Mouse (Mus musculus): ENCODE data around the gene Lyst.
"Not testable (repeated sequence)": the region's sequence is repeated elsewhere in the genome, so short reads cannot be mapped to it uniquely, and the experiment has no call there.

Lyst gene

DNA sequence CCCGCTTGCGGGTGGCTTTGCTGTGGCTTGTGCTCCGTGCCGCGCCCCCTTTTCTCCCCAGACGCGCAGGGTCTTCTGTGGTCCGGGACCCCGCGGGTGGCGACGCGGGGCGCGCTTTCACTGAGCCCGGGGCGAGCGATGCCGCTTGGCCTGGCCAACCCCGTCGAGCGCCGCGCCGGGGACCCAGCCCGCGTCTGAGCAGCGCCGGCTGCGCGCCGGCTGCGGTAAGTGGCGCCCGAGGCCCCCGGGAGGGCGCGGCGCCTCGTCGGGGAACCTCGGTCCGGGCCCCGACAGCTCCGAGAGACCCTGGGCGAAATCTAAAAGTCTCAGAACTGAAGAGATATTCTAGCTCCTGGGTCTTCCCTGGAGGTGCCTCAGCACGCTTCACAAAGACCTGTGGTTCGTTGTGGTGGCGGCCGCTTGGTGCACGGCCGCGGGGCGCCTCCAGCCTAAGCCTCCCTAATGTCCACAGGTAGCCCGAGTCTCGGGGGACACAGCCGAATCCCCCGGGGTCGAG is 194.3 kb downstream of the Lyst start:
- DNase-seq, result no peak

GRCm38 (mm10) chr13:13784981-13785783 is 195.0 kb downstream of the Lyst start:
- peak; percentile 24 for DNase-seq

DNA sequence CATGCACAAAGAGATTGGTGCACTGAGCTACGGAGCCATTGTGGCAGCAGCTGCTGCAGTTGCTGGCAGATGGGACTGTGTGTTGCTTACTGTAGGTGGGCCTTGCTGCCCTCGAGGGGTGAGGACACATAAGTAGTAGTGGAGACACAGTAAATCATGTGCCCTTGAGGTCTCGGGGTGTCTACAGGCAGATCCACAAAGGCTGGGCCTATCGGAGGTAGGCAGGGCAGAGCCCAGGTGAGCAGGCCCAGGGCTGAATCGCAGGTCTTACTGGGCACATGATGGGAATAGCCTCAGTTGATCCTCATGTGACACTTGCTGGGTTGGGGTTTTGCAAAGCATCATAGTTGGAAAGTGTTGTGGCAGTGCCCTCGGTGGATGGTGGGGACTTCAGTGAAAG is 196.8 kb downstream of the Lyst start:
- DNase-seq, result no peak

DNA sequence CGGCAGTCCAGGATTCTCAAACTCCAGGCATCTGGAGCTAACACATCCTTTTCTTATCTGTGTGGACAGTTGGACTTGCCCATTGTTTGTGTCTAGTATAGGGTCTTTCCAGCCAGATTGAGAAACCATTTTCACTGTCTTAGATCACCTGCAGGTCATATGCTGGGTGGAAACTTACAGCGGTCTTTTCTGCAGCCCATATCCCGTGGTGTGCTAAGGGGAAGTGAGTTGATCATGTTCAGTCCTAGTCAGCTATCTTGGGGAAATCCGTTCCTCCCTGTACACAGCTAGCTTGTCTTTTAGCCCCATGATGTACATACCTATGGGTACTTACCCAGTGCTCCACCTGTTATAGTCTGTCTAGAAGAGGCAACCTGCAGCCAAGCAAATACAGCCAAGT is 197.9 kb downstream of the Lyst start:
- DNase-seq, result no peak

DNA sequence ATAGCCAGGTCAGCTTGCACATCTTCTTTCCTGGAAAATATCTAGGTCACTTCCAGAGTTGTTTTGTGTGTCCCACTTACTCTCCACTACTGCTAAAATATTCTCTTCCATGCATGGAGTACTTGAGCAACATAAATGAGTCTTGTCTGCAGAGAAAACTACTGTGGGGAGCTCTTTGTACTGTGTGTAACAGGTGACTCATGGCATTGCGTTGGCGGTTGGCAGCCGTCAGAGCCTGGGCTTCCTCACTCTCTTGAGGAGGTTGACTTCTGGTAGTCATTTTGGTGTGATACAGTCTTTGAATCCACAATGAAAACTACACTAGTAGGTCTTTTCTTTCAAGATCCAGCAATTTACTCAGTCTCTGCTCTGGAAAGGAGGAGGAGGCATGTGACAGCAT is 201.8 kb downstream of the Lyst start:
- no peak for DNase-seq

- DNase-seq, result no peak
Measured at GRCm38 (mm10) chr13:13795166-13795832, 205.1 kb downstream of the Lyst start.

- no peak for DNase-seq
Measured at GRCm38 (mm10) chr13:13796082-13796481, 205.9 kb downstream of the Lyst start.

DNA sequence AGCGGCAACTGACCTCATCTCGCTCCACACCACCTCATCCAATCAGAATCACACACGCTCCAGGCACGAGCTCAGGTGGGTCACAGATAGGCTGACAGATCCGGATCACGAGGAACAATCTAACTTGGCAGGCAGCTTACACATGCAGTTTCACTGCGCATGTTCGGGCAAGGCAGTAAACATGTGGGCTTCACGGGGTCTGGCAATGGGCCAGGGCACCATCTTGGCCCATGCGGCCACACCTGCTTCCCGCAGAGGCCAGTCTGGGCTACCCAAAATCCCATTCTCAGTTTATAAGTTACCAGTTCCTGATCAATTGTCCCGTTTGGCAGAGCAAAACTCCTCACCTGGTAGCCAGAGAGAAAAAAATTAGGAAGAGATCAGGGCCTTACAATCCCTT is 207.6 kb downstream of the Lyst start:
- DNase-seq, result not testable (repeated sequence)

- no peak for DNase-seq
Measured at GRCm38 (mm10) chr13:13798775-13799174, 208.6 kb downstream of the Lyst start.

DNA sequence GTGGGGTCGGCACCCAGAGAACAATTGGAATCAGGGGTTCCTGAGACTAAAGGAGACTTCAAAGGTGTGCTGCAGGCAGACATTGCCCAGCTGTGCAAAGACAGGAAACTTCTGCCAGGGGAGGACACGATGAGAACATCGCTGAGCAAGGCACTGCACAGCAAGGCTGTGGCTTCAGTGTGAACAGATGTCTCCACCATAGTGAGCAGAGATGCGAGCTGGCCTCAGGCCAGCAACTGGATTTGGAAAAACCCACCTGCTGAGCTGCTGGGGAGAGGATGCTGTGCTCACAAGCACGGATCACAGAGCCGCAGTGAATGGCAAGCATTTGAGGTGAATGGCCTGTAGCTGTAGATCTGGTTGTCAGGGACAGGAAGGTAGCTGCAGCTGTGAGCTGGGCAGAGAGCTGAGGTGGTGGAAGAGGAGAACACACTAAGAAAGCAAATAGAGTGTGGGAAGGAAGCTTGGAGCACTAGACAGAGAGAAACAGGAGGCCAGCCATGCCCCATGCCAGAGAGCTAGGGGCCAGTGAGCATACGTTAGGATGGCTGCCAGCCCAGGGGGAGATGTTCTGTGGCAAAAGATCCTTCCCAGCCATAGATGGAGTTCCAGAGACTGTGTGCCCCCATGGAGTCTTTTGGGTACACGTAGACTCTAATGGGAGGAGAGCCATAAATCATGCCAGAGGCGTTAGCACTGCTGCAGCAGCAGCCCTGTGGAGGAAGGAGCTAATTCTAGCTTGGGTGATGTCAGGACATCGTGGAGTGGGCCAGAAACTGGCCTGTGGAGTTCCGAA is 218.3 kb downstream of the Lyst start:
- no peak for DNase-seq

DNA sequence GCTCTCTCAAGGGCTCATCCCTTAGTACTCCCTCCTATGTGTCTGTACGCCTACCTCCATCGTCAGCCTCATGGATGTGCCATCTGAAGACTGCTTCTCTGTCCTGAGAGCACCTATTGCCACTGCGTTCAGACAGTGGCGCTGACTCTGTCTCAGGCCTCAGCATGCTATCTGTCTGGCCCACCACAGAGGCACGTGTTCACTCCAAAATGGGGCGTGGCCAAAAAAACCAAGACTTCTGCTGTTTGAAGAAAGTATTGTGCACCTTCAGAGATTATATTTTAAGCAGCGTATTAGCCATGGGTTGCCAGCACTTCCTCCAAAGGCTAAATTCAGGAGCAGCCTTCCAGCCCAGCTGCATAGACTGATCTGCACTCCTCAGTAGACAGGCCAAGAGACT is 220.7 kb downstream of the Lyst start:
- DNase-seq, result no peak

GRCm38 (mm10) chr13:13818696-13819095 is 228.5 kb downstream of the Lyst start:
- DNase-seq, result no peak

- DNase-seq, result no peak
Measured at GRCm38 (mm10) chr13:13820234-13821123, 230.3 kb downstream of the Lyst start.

- DNase-seq, result no peak
Measured at GRCm38 (mm10) chr13:13824946-13825345, 234.7 kb downstream of the Lyst start.

GRCm38 (mm10) chr13:13826533-13826932 is 236.3 kb downstream of the Lyst start:
- no peak for DNase-seq

- DNase-seq, result no peak
Measured at GRCm38 (mm10) chr13:13828125-13828524, 237.9 kb downstream of the Lyst start.

Measured in right cerebral cortex, postnatal 4 days (tissue).